Mouse (Mus musculus) adrenal gland, postnatal 10 days (tissue): ENCODE results near the gene Bpifa6. TPM values are rescaled to one million over a fixed set of nuclear protein-coding genes. Genes with fewer than 3 reads are reported as not detected.
A peak's percentile ranks its signal among the peaks of the same experiment; 100 is the strongest.
"Not testable (repeated sequence)": the region's sequence is repeated elsewhere in the genome, so short reads cannot be mapped to it uniquely, and the experiment has no call there.

Source experiments
- DNase-seq: peaks from one replicate; pipeline ENCODE4 v3.0.0; 2021; ENCODE audit warnings: mixed read lengths
- long read RNA-seq, 2 experiments: library from polyadenylated mRNA; stranded (forward); transcript quantifications; one replicate each; pipeline ENCODE4 v2.0.0; 2021
- total RNA-seq, 2 experiments: library from RNA; stranded (reverse); gene quantifications; 2 replicates each; pipeline ENCODE4 v1.2.3; 2021

Bpifa6 gene
- not detected for total RNA-seq
- long read RNA-seq, experiment 1: 0 reads
- long read RNA-seq, experiment 2: 0 reads

DNA sequence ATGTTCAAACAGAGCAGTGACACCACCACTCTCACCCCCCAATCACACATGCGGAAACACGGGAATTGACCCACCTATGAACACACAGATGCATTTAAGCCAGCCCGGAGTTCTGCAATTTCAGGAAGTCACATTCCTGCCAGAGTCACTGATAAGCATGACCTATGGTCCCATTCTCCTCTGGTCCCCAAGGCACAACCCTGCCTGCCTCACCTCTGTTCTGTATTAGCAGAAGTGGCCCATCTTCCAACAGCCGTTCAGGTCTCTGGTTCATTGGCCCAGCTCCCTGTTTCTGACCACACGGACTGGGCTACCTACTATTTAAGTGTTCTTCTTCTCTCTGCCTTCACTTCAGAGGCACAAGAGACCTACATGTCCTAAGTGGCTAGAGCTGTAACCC lies at the start of gene Bpifa6:
TSS of gene Bpifa6 (plus strand) at position 364 of the 400 bp plus-strand sequence.
- DNase-seq: no peak

DNA sequence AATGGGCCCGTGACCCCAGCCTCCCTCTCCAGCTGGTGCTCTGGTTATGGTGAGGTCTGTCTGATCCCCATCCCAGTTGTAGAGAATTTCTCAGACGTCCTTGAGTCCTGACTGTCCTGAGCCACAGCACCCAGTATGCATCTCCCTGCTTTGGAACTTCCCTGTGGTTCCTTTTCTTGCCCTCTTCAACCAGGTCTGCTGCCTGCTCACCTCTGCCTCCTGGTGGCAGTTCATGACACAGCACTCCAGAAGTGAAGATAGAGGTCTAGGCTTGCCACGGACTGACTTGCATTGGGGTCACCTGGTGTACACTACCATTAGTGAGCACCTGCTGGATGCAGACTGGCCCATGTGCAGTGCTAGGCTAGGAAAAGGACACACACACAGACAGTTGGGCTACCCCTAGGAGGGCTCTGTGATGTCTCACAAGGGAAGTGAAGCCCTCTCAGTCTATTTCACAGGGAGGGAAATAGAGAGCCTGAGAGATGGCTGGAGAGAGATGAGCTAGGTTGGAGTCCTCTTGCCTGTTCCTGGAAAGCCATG lies 44.8 kb upstream of the Bpifa6 start:
- DNase-seq: peak; percentile 84

DNA sequence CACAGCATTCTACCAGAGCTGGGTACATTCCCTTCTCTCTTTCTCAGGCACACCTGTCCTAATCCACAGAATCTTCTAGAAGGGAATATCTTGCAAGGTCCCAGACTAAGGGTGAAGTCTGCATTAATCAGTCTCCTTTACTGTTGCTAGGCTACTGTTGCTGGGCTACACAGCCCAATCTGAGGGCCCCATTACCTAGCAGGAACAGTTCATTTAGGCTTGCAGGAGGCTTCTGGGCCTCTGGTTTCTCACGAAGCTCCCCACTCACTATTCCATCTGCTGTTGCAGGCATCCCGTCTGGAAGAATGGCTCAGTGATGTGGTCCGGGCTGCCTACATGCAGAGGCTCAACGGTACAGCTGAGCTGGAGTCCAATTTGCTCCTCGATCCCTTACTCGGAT lies 43.6 kb upstream of the Bpifa6 start:
- no peak for DNase-seq

DNA sequence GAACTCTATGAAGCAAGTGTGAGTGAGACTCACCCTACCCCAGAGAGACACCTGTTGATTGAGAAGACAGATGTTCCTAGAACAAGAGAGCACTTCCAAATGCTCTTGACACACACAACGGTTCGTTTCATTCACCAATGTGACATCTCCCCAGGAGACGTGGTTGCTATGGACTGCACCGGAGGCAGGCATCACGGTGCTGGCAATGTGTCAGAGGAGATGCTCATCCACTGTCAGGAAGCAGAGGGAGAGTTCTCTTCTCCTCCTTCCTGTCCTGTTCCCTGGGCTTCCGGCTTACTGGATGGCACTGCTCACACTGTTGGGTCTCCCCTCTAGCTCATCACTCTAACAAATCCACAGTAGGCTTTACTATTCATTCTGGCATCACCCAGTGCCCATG lies 41.4 kb upstream of the Bpifa6 start:
- no peak for DNase-seq

DNA sequence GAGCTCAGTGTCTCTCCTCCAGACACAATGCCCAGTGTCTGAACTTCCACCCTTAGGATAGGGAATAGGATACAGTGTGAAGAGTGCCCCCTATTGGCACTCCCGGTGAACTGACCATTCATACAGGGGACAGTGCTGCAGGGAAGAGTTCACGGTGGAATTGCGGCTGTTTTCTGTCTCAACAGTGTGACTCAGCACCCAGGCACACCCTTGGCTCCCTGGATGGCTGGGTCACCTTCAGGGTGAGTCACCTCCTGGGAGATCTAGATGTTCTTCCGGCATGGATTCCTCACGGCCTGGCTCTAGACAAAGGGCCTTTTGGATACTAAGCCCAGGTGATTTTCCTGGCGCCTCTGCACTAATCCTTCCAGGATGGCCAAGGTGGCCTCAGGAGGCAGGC lies 39.4 kb upstream of the Bpifa6 start:
- peak; percentile 31 for DNase-seq

DNA sequence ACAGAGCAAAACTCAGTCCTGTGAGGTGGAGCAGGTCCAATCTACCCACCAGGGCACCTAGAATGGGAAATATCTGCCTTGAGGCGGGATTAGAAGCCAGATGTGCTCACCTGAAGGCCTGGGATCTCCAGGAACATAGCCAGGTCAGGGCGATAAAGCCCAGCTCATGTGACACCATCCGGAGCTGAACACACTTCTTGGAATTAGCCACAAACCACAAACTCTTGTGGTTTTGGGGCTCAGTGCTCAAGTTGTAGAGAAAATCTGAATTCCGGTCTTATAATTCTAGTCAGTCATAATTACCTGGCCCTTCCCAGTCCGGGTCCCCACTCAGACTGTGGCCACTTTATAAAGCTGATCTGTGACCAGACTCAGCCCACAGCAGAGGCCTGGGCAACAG lies 36.9 kb upstream of the Bpifa6 start, which contains the start of gene Bpifb4:
TSS of gene Bpifb4 (plus strand) at position 370 of the 400 bp plus-strand sequence.
- no peak for DNase-seq

DNA sequence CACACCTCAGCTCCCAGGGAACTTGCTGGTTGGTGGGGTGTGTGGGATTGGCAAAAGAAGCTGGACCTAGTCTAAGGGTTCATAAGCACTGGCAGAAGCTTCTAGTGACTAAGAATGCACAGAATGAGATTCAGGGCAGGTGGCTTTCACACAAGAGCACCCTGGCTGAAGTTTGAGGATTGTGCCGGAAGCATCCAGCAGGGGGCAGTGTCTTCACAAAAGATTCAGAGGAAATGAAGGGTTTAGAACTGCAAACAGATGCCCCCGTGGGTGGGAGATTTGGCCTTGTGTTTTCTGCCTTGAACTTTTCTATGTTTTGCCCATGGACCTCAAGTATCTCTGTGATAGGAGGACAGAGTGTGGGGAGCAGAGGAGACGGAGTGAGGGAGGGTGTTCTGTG lies 31.2 kb upstream of the Bpifa6 start:
- peak; percentile 68 for DNase-seq

DNA sequence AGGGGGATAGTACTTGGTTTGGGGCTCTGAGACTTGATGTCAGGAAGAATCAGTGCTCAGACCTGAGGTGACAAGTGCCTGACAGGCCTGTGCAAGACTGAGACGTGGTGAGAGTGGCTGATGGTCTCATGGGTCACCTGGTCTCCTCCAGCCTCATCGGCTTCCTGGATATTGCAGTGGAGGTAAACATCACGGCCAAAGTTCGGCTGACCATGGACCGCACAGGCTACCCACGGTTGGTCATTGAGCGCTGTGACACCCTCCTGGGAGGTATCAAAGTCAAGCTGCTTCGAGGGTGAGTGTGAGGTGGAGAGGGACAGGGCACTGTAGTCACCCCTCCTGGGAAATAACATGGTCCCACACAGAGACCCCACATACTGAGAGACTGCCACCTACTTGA lies 30.2 kb upstream of the Bpifa6 start:
- no peak for DNase-seq

DNA sequence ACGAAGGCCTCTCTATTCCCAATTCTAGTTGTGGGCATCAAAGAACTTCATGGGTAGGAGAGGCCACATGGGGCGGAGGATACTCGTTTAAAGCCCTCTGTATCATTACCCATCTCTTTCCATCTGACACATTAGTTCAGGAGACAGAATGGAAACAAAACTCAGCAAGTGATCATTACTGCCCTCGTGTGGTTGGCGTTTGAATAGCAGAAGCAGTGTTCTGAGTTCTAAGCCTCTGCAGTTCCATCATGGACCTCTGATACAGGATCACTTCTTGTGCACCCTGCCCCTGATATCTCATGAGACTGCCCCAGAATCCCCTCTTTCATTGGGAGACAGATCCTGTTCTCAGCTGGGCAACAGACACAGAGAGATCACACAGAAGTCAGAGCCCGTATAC lies 21.8 kb upstream of the Bpifa6 start:
- DNase-seq: peak; percentile 76

DNA sequence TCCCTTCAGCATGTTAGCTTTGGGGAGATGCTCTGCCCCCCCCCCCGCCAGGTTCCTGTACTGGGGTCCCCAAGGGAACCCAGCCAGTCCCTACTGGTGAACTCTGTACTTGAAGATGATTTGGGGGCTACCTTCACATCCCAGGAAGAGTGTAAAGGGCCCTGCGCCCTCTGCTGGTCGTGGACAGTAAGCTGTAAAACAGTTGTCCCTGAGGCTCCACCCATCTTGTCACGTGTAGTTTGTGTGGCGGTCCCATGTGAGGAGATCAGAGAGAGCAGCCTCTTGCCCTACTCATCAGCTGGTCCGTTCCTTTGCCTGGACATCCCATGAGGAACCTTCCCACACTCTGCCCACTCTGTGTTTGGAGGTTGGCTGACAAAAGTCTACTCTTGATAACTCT lies 20.9 kb upstream of the Bpifa6 start:
- peak; percentile 62 for DNase-seq

DNA sequence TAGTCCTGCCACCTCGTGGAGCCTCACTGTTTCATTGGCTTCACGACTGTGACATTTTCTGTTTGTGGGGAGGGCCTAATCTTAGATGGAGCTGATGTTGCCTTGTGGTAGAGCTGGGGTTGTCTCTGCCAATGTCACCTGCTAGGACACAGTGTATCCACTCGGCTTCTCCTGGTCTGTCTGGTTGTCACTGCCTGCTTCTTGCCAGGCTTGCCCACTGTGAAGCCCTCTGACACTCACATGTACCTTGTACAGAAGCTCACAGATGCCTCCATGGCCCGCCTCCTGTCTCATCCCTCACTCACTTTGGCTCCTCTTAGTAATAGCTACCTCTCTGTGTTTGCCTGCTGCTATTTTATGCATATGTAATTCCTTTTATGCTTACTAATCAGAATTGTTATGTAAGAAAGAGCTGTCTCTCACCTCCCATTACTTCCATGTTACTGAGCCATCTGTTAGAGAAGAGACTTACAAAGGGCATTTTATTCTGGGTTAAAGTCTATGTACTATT lies 11.9 kb upstream of the Bpifa6 start:
- DNase-seq: no peak

DNA sequence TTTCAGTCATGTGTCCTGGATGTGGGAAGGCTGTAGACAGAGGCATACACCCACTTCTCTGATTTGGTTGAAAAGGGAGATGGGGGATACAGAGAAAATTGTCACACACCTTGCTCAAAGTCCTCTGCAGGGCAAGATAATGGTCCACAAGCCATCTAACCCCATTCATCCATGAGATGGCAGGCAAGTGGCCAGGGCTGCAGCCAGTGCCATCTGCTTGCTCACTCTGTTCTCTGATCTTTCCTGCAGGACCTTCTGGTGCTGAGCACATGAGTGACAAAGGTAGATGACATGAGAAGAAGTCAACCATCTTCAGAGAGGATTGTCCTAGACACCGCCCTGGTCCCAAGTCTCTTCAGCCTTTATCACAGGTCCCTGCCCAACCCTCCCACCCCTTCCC lies 11.4 kb upstream of the Bpifa6 start:
- DNase-seq: no peak

DNA sequence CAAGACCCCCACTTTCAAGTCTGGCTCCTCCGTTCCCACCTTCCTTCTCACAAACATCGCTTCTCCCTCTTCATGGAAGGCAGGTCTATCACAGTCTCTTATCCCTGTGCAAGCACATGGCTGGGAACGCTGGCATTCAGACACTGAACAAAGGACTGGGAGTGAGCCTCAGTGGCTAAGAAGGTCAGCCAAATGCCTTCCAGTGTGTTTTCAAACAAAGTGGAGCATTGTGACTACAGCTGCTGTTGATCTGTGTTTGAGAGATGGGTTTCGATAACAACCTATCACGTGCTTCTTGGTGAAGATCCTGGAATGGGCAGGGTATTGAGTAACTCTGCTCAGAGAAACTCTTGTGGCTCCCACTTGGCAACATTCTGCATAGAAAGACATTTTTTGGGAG lies 4.5 kb upstream of the Bpifa6 start:
- no peak for DNase-seq

DNA sequence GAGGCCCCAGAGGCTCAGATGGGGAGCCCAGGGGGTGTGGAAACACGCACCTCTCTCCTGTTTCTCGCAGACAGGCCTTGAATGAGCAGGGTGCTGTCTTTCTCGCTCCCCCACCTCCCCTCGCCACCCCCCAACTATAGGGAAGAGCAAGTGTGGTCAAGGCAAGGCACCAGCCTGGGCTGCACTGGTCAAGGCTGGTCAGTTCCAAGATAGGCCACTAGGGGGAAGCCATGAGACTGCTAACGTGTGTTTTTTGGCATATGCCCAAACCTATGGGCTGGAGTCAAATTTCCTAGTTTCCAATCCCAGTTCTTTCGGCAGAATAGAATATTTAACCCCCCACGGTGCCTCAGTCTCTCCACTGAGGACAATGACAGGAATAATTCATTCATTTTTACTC lies 21.0 kb downstream of the Bpifa6 start:
- DNase-seq: peak; percentile 90

DNA sequence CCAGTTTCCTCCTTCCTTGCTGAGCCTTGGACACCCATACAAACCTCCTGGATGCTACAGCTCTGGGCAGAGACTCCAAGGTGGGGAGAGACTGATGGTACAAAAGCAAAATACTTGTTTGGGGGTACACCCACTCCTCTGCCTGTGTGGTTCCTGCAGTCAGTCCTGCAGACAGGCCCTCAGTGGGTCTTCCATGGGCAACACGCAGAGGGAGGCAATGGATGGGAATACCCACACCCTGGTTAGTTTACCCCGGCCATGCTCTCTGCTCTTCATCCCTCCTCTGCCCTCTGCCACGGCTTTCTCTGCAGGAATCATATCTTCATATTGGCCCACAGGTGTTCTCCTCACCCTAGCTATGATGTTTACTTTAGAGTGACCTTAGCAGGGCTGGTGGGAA lies 25.8 kb downstream of the Bpifa6 start:
- no peak for DNase-seq

DNA sequence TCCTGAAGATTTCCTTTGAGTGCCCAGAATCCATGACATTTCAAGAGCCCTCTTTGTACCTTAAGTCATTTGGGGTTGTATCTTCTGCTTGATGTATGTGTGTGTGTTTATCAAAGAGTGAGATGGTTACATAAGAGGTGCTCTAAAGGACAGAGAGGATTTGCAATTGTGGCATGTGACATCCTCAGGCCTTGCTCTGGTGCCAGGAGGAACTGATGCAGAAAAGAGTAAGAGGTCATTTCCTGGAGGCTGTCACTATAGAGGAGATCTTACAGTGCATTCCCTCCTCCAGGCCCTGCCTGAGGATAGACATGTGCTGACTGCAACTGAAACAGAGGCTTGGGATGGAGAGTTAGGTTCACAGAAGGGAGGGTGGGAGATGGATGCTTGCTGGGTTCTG lies 26.3 kb downstream of the Bpifa6 start:
- DNase-seq: no peak

DNA sequence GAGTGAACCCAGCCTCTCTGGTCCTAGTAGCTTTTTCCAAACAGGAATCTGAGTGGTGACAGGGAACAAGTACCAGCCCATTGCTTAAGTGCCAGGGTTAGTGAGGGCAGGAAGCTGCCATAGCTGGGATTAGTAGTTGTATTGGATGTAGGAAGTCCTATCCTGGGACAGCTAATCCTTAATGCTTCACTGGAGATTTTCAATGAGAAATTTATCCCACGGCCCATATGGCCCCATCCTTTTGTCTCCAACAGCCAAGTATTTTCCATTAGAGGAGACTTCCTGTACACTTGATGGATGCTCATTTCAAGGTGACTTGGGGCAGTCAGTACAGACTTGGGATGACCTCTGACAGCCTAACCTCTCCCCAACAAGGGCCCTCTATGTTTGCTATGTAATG lies 29.7 kb downstream of the Bpifa6 start:
- no peak for DNase-seq

DNA sequence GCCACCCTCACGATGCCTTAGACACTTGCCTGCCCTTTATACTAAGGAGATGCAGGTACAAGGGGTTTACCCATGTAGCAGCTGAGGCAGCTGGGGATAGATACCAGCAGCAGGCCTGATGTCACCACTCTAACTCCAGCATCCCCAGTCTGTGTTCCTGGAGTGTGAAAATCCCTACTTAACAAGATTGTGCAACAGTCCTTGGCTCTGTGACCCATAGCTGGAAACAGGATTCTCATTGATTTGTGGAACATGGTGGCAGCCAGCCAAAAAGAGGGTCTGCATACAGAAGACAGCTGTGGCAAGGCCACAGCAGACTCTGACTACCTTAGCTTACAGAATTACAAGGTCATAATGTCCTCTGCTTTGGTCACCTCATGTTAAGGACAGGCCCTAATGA lies 30.3 kb downstream of the Bpifa6 start:
- no peak for DNase-seq

DNA sequence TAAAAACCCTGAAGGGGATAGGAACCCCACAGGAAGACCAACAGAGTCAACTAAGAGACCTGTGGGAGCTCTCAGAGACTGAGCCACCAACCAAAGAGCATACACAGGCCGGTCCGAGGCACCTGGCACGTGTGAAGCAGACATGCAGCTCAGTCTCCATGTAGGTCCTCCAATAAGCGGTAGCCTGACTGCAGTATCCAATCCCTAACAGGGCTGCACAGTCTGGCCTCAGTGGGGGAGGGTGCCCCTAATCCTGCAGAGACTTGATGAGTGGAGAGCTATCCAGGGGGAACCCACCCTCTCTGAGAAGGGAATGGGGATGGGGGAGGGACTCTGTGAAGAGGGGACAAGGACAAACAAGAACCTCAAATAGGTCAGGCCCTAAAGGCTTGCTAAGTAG lies 31.0 kb downstream of the Bpifa6 start:
- no peak for DNase-seq

DNA sequence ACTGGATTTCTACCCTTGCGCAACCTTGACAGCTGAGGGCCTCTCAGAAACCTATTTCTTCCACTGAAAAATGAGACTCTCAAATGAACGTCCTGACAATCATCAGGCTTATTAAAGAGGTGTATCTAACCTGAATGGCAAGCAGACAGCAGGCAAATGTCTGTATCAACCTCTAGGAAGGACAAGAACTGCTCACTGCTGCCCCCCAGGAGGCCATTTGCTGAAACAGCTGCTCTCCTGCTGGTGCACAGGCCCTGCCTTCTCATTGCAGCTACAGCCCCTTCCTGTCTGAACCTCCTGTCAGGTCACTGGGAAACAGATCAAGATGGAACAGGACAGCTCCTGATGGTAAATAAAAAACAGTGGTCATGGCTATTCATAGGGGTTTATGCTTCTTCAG lies 31.6 kb downstream of the Bpifa6 start:
- no peak for DNase-seq

DNA sequence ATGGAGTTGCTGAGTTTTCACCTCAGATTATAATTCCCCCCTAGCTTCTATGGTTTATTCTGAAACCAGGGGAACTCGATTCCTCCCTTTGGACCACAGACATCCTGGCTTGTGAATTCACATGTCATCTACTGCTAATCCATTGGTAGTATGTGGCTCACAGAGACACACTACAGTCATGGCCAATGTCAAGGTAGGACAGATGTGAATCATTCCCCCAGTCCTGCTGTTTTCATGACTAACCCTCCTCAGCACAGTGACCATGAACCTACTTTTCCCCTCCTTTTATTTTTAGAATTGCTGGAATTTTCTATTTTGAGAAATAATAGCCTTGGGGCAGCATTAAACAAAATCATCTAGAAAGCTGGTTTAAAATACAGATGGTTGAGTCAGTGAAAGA lies 32.6 kb downstream of the Bpifa6 start:
- peak; percentile 11 for DNase-seq

DNA sequence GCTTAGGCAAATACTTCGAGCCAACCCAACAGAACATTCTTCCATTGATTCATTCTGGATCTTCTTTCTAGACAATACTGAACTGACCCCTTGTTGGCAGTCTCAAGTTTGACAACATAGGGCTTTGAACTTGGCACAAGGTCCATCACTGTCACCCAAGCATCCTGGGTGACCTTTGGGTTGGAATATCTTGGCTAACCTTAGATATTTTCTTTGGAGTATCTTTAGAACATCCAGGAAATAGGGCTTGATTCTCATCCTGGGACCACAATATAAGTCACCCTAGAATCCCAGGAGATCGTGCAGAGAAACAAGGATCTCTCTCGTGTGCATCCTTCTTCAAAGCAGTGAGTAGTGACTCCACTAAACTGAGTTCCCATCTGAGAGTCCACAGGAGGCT lies 33.2 kb downstream of the Bpifa6 start, which contains the start of gene Bpifa2:
TSS of gene Bpifa2 (plus strand) at position 301 of the 400 bp plus-strand sequence.
- DNase-seq: no peak

DNA sequence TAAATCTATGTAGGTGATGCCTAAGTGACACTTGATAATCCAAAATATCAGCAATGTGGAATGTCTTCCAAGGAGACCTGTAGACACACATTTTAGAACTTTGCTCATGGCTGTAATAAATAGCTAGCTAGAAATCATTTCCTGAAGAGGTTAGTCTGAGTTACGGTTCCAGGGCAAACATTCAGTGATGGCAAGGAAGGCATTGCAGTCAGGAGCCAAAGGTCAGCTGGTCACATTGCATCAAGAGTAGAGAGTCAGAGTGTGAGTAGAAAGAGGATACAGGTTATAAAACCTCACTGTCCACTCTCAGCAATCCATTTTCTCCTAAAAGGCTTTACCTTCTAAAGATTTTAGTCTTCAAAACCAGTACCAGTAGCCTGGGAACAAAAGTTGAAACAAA lies 43.2 kb downstream of the Bpifa6 start:
- no peak for DNase-seq

DNA sequence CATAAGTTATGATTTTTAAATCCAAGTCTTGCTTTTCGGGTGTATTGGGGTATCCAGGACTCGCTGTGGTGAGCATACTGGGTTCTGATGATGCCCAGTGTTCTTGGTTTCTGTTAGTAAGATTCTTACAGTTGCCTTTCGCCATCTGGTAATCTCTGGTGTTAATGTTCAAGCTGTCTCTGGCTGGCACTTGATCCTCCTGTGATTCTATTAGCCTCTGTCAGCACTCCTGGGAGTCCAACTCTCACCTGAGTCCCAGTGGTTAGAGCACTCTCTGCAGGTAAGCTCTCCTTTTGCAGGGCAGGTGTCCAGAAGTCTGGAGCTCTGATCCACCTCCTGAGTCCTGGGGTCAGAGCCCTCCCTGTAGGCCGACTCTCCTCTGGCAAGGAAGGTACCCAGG lies 49.9 kb downstream of the Bpifa6 start:
- not testable (repeated sequence) for DNase-seq

DNA sequence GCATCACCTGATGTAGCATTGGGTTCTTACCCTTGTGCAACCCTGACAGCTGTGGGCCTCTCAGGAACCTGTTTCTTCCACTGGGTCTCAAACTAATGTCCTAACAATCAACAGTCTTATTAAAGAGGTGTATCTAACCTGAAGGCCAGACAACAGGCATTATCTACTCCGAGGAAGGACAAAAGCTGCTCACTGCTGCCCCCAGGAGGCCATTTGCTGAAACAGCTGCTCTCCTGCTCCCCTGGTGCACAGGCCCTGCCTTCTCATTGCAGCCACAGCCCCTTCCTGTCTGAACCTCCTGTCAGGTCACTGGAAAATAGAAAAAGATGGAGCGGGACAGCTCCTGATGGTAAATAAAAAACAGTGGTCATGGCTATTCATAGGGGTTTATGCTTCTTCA lies 64.2 kb downstream of the Bpifa6 start:
- DNase-seq: peak; percentile 69
